Mouse (Mus musculus) hindbrain, embryonic 16.5 days (tissue): ENCODE results near the gene Pla2g12a. TPM values are rescaled to one million over a fixed set of nuclear protein-coding genes. Genes with fewer than 3 reads are reported as not detected.

Experiments used
- ATAC-seq: fragments of 200-750 bp; cut with Nextera tagmentation; 2 replicates; pipeline ENCODE4 v1.8.0; 2017; ENCODE audit warnings: moderate TSS enrichment, moderate library complexity
- H3K27ac ChIP-seq: fragments of 300-500 bp; sonication (generic); 2 replicates; pipeline ENCODE4 v1.5.1; 2014; ENCODE audit warnings: low read depth, mild to moderate bottlenecking, control low read depth, low read length, moderate library complexity
- H3K27me3 ChIP-seq: fragments of 300-500 bp; sonication (generic); replicated peaks from 2 replicates; pipeline ENCODE4 v1.6.1; 2014; ENCODE audit warnings: low read length; ENCODE audit not compliant: control insufficient read depth, insufficient read depth
- H3K36me3 ChIP-seq: fragments of 300-500 bp; sonication (generic); 2 replicates; pipeline ENCODE4 v1.6.1; 2014; ENCODE audit warnings: mild to moderate bottlenecking, low read length, moderate library complexity, mixed read lengths; ENCODE audit not compliant: control insufficient read depth, insufficient read depth
- H3K4me1 ChIP-seq: fragments of 300-500 bp; sonication (generic); 2 replicates; pipeline ENCODE4 v1.6.1; 2014; ENCODE audit warnings: low read depth, low read length; ENCODE audit not compliant: control insufficient read depth, insufficient read depth
- H3K4me2 ChIP-seq: fragments of 300-500 bp; sonication (generic); 2 replicates; pipeline ENCODE4 v1.6.1; 2014; ENCODE audit warnings: mild to moderate bottlenecking, low read length, control low read depth, moderate library complexity
- H3K4me3 ChIP-seq: fragments of 300-500 bp; sonication (generic); 2 replicates; pipeline ENCODE4 v1.5.1; 2014; ENCODE audit warnings: mild to moderate bottlenecking, low read length, control low read depth, moderate library complexity
- H3K9ac ChIP-seq: fragments of 300-500 bp; sonication (generic); 2 replicates; pipeline ENCODE4 v1.6.1; 2014; ENCODE audit warnings: low read depth, mild to moderate bottlenecking, control low read depth, low read length, moderate library complexity
- H3K9me3 ChIP-seq: fragments of 300-500 bp; sonication (generic); 2 replicates; pipeline ENCODE4 v1.6.1; 2014; ENCODE audit warnings: mild to moderate bottlenecking, low read length, moderate library complexity; ENCODE audit not compliant: control insufficient read depth
- WGBS: fragments of 180-500 bp; shearing (Covaris S2); extraction: QIAGEN DNeasy Blood & Tissue Kit; methylation state at CpG from one replicate; pipeline ENCODE4 v1.1.7; 2014; 5-methylcytosine and 5-hydroxymethylcytosine counted together
- polyA plus RNA-seq: library from polyadenylated mRNA; unstranded; fragments of >200 nt; fragmentation: Nextera tagmentation; extraction: Ambion mirVana; gene quantifications from 2 replicates; pipeline ENCODE4 v1.2.1, GENCODE M21; 2015

The Pla2g12a gene
- polyA plus RNA-seq: 39.2 and 39.8 TPM in 2 replicates

- Histone ChIP-seq H3K4me2 (peak within 1 kb of the TSS; percentile 87), H3K4me3 (peak within 1 kb of the TSS; percentile 61), H3K9me3 (no peaks in the 10 kb centered on the region), H3K36me3 (no peaks in the 10 kb centered on the region), H3K4me1 (peaks cover 9% of the 10 kb centered on the region), H3K27ac (peak within 1 kb of the TSS; percentile 88), H3K9ac (peak within 1 kb of the TSS; percentile 89), H3K27me3 (no peaks in the 10 kb centered on the region)
- under 1% methylated on average over 49 of the region's 66 CpGs for WGBS
- peak; percentile 97 for ATAC-seq
Observed at GRCm38 (mm10) chr3:129878405-129879021, at the start of gene Pla2g12a. Pla2g12a (plus strand) TSS chr3:129878606.

- Histone ChIP-seq H3K4me3 (peak overlapping the region; percentile 85), H3K36me3 (peaks cover 9% of the 10 kb centered on the region; the same call in 1 of the 2 replicates), H3K27ac (peak overlapping the region; percentile 89), H3K27me3 (no peaks in the 10 kb centered on the region), H3K4me1 (peaks cover 9% of the 10 kb centered on the region), H3K4me2 (peak overlapping the region; percentile 58), H3K9me3 (no peaks in the 10 kb centered on the region), H3K9ac (peak overlapping the region; percentile 69)
- no peak for ATAC-seq
- WGBS: under 1% methylated on average over 44 of the region's 45 CpGs
Observed at GRCm38 (mm10) chr3:129830626-129831025, 47.8 kb upstream of the Pla2g12a start.

GRCm38 (mm10) chr3:129831035-129831568, 47.3 kb upstream of the Pla2g12a start, which contains the start of gene Gar1:
Gar1 (minus strand) TSS chr3:129831396.
- Histone ChIP-seq H3K4me2 (peak within 1 kb of the TSS; percentile 75), H3K9ac (peak within 1 kb of the TSS; percentile 69), H3K9me3 (no peaks in the 10 kb centered on the region), H3K27me3 (no peaks in the 10 kb centered on the region), H3K4me1 (peaks cover 9% of the 10 kb centered on the region), H3K36me3 (peaks cover 5% of the 10 kb centered on the region; the same call in 1 of the 2 replicates), H3K4me3 (peak within 1 kb of the TSS; percentile 85), H3K27ac (peak within 1 kb of the TSS; percentile 89)
- peak; percentile 98 for ATAC-seq
- 1% methylated on average over 58 of the region's 60 CpGs for WGBS

DNA sequence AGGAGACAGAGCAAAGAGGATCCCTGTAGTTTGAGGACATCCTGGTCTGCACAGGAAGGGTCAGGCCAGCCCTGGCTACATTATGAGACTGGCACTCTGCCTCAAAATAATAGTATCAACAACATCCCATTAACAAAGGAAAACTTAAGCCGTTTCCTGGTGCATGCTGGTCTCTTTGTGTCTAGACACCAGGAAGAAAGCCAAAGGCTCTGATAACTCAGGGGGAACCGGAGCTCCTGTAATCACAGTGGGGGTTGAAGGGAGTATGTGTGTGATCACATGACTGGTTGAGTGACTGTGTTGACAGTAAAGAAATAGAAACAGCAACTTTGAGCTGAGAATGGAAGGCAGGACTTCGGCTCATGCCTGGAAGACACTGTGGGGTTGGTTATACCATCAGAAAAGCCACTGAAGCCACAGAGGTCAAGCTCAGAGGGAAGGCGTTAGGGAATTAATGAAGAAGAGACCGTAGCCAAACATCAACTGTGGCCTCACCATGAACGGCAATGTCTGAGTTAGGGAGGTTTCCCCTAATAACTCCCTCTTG, 42.9 kb upstream of the Pla2g12a start, which contains the start of gene Cfi:
TSS of gene Cfi (plus strand) at position 497 of the 547 bp plus-strand sequence.
- Histone ChIP-seq H3K9me3 (no peaks in the 10 kb centered on the region), H3K4me1 (no peaks in the 10 kb centered on the region), H3K9ac (no peak within 1 kb of the TSS), H3K4me2 (peak within 1 kb of the TSS; percentile 8), H3K4me3 (no peak within 1 kb of the TSS), H3K27me3 (no peaks in the 10 kb centered on the region), H3K27ac (no peak within 1 kb of the TSS), H3K36me3 (no peaks in the 10 kb centered on the region)
- ATAC-seq: no peak
- 66% methylated on average over 6 of the region's 6 CpGs for WGBS

GRCm38 (mm10) chr3:129836051-129836697, 42.2 kb upstream of the Pla2g12a start:
- H3K9ac ChIP-seq: no peak overlapping the region
- H3K4me1 ChIP-seq: no peaks in the 10 kb centered on the region
- ATAC-seq: no peak
- no peak overlapping the region for H3K4me3 ChIP-seq
- no peak overlapping the region for H3K27ac ChIP-seq
- WGBS: 19% methylated on average over 11 of the region's 11 CpGs
- H3K36me3 ChIP-seq: no peaks in the 10 kb centered on the region
- H3K9me3 ChIP-seq: no peaks in the 10 kb centered on the region
- no peaks in the 10 kb centered on the region for H3K27me3 ChIP-seq
- peak overlapping the region; percentile 8 for H3K4me2 ChIP-seq

GRCm38 (mm10) chr3:129836965-129837364, 41.4 kb upstream of the Pla2g12a start:
- no peaks in the 10 kb centered on the region for H3K9me3 ChIP-seq
- WGBS: 93% methylated on average over 6 of the region's 6 CpGs
- ATAC-seq: no peak

GRCm38 (mm10) chr3:129838017-129838416, 40.4 kb upstream of the Pla2g12a start:
- no peaks in the 10 kb centered on the region for H3K36me3 ChIP-seq
- H3K9me3 ChIP-seq: no peaks in the 10 kb centered on the region
- no peaks in the 10 kb centered on the region for H3K27me3 ChIP-seq
- no peak for ATAC-seq
- no peaks in the 10 kb centered on the region for H3K4me1 ChIP-seq
- 30% methylated on average over 7 of the region's 7 CpGs for WGBS
- no peak overlapping the region for H3K27ac ChIP-seq
- no peak overlapping the region for H3K4me3 ChIP-seq
- H3K9ac ChIP-seq: no peak overlapping the region
- no peak overlapping the region for H3K4me2 ChIP-seq

More at GRCm38 (mm10) chr3:129836965-129837364, 41.4 kb upstream of the Pla2g12a start:
- no peak overlapping the region for H3K27ac ChIP-seq
- no peaks in the 10 kb centered on the region for H3K36me3 ChIP-seq
- H3K9ac ChIP-seq: no peak overlapping the region
- H3K4me3 ChIP-seq: no peak overlapping the region
- H3K27me3 ChIP-seq: no peaks in the 10 kb centered on the region
- H3K4me2 ChIP-seq: no peak overlapping the region
- H3K4me1 ChIP-seq: no peaks in the 10 kb centered on the region

DNA sequence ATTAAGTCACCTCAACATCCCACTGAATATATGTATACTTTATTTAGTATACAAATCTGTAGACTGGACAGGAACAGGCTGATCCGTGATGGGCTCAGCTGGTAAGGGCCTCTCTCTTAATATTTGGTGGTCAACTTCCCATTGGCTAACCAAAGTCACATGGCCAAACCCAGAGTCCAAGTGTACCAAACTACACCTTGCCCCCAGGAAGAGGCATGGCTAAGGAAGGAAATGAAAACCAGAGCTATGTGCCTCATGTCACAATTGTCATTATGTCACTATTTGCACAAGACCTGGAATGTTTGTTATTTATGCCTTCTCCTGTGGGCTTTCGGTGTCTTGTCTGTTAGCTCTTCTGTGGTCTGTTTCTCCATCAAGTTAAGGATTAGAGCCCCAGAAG, 32.5 kb upstream of the Pla2g12a start:
- Histone ChIP-seq H3K4me2 (no peak overlapping the region), H3K27ac (no peak overlapping the region), H3K4me1 (no peaks in the 10 kb centered on the region), H3K4me3 (no peak overlapping the region), H3K9ac (no peak overlapping the region), H3K9me3 (no peaks in the 10 kb centered on the region), H3K27me3 (no peaks in the 10 kb centered on the region), H3K36me3 (no peaks in the 10 kb centered on the region)
- no peak for ATAC-seq
- WGBS: 86% methylated on average over 2 of the region's 2 CpGs

DNA sequence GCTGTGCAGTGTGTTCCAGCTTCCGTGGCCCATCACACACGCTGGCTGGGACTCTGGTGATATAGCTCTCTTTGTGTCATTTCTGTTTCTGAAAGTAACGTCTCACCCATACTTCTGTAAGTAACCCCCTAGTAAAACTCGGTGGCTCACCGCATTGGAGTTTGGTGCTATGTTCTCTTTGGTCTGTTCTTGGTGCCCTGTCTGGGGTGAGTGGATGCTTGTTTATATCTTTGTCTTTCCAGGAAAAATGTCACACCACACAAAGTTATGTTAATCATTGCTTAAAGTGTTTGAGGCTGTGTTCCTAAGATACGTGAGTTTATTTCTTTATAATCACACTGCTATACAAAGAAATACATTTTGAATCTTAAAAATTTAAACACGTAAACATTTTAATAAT, 31.6 kb upstream of the Pla2g12a start:
- H3K9me3 ChIP-seq: no peaks in the 10 kb centered on the region
- ATAC-seq: no peak
- 88% methylated on average over 7 of the region's 7 CpGs for WGBS

More for the DNA sequence above, 31.6 kb upstream of the Pla2g12a start:
- no peaks in the 10 kb centered on the region for H3K27me3 ChIP-seq
- no peak overlapping the region for H3K27ac ChIP-seq
- no peak overlapping the region for H3K4me2 ChIP-seq
- H3K4me1 ChIP-seq: no peaks in the 10 kb centered on the region
- no peak overlapping the region for H3K9ac ChIP-seq
- H3K36me3 ChIP-seq: no peaks in the 10 kb centered on the region
- no peak overlapping the region for H3K4me3 ChIP-seq
